Mouse (Mus musculus) left cerebral cortex, postnatal 10 days (tissue): ENCODE results near the gene Serpina5. TPM values are rescaled to one million over a fixed set of nuclear protein-coding genes. Genes with fewer than 3 reads are reported as not detected.

Experiments
- DNase-seq, 2 experiments: peaks; one replicate each; pipeline ENCODE4 v3.0.0; 2021 to 2022; ENCODE audit warnings: low spot score in 2 of 2, mixed read lengths in 1 of 2; ENCODE audit errors: extremely low spot score in 1 of 2
- intact Hi-C: fragments of 180-260 bp; cut with DNase I; formaldehyde crosslinking; loops from one replicate; pipeline ENCODE4 v1.15.1; 2025
- total RNA-seq, 2 experiments: library from RNA; stranded (reverse); gene quantifications; 2 replicates each; pipeline ENCODE4 v1.2.3; 2021

The Serpina5 gene
- total RNA-seq, 2 experiments from 2014 or later = not detected

DNA sequence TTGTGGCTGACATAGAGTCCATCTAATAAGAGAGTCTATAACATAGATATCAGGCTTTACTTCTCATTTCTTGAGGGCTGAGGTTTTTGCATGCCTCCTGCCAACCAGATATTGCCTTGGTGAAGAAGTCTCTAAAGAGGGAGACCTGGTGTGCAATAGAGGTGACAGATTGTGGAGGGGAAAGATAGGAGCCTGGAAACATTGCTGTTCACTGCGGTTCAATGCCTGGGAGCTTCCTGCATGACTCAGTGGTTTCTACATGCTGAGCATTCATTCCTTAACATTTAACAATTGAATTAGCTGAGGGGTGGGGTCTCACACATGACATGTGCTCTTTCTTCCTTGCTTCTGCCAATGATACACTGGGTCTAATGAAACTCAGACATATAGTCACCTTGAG is 22.2 kb downstream of the Serpina5 start:
- DNase-seq = no peak
- intact Hi-C loops = no loop called here

DNA sequence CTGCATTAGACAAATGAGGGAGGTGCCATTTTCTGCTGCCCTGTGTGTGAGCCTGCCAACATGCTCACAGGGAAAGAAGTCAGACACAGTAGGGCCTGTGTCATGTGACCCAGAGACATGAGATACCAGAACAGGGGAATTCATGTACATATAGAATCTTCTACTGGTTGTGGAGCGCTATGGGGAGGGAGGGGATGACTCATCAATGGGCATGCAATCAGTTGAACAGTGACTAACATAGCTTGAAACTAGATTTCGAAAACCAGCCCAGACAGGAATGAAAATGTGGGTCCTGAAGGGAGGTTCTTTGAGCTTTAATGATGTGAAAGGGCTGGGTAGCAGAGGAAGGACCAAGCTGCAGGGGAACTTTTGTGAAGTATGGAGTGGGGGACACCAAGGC is 23.1 kb downstream of the Serpina5 start:
- DNase-seq = no peak
- intact Hi-C loops = no loop called here

DNA sequence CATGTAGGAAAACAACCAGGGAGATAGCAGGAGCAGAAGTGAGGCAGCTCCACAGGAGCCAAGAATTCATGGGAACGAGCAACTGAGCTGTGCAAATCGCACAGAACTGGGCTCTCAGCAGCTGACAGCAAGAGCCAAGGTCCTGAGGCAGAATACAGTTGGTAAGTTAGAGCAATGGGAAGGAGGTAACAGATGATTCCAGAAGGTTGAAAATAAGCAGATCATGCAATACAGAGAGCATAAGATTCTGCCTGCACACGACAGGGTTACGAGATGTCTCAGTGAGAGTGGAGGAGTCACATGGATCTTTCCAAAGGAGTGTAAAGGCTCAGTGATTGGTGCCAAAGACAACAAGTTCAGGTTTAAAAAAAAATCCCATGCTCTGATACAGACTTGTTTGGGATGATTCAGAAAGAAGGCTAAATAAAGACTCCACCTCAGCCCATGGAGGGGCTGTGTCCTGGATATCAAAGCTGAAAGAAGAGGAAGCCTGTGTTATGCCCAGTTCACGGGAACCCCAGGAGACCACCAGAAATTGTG is 24.2 kb downstream of the Serpina5 start:
- DNase-seq = no peak
- intact Hi-C loops = no loop called here

DNA sequence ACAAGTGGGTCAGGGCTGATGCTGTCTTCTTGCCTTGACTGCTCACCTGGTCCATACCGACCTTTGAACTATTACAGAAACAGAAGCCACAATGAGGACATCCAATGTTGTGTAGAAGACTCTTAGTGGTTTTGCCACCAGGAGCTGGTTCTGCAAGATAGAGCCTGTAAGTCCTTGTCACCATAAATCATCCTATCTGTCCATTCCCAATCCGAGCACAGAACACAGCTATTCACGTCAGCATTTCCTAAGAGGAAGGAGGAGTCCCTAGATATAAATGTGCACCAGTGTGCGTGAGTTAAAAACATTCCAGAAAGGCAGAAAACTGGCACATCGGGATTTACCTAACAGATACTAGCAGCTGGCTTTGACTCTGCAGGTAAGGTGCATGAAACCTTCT is 26.8 kb downstream of the Serpina5 start, which contains the start of gene Serpina3b:
Serpina3b (plus strand) TSS at position 301 of the 400 bp plus-strand sequence.
- intact Hi-C loops = no loop called here
- no peak for DNase-seq

DNA sequence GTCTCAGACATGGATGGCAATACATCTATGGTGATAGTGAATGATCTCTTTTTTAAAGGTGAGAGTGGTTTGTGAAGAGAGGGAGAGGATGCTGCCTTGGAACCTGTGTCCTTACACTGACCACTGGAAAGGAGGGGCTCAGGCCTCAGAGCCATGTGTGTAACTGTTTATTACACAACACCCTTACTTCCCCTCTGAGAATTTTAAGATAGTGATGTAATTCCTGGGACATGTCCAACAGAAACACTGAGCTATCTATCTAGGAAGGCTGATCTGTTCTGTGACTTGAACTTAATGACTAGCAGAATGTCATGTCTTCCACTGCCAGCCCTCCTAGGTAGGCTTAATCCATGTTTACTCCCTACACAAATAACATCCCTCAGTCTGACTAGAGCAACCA is 30.1 kb downstream of the Serpina5 start:
- no peak for DNase-seq
- intact Hi-C loops = no loop called here

DNA sequence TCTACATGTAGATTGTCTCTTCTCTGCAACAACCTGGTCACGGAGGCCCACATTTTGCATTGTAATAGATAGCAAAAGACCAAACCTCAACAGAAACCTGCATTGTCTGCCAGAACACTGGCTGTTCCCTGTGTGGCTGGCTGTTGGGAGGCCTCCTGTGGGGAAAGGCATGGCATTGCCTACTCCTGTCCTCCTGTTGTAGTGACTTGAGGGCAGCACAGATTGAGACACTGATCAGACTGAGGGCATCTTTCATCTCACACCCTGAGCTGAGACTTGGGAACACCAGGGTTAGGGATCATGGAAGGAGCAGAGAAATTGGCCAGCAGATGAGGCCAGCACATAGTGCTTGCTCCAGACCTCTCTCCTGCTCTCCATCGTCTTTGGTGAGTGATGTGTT is 37.3 kb downstream of the Serpina5 start:
- intact Hi-C loops = no loop called here
- no peak for DNase-seq

DNA sequence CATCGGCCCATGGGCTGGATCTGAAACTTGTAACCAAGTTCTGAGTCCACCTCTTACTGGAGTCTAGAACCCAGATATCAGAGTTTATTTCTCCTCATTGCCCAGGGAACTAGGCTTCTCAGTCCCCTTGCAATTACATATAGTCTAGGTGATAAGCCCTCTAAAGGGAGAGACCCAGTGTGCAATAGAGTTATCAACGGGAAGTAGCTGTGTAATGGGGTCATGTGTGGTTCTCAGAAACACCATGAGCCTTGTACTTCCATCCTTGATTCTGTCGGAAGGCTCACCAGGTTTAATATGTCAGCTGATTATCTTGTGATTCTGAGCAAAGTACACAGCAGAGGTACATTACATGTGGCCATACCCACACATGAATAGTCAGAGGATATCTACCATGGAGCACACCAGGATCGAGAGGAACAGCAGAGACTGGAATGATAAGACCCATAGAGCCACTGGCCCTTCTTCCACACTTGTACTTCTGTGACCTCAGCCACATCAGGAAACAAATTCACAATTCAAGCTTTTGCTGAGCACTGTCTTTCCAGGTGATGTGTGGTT is 39.7 kb downstream of the Serpina5 start:
- DNase-seq = no peak
- intact Hi-C loops = no loop called here

DNA sequence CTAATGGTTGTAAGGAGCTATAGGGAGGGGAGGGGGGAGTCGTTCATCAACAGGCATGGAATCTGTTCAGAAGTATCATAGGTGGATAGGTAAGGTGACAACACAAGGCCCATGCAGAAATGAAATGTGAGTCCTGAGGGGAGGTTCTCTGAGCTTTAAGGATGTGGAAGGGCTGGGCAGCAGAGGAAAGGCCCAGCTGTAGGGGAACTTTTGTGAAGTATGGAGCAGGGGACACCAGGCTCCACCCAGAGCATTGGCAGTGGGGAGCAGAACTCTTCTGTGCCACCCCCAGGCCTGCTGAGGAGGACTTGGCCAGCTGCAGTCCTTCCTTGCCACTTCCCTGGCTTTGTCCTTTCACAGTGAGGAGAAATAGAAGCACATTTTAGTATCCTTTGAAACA is 40.6 kb downstream of the Serpina5 start:
- no peak for DNase-seq
- intact Hi-C loops = no loop called here

DNA sequence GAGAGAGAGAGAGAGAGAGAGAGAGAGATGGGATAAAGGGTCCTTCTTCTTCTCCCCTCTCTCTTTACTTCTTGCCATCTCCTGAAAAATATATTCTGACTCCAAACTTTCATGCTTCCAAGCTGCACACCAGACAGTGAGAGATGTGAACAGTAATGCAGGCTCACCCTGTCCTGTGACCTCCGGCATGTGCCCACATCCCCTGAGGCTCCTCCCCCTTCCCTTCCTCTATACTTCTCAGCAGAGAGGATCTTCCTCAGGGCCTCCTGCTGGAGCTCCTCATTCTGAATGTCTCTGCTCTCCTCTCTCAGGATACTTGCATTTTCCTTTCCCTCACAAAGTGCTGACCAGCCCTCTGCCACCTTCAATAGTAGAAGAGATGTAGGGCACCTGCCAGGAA is 41.5 kb downstream of the Serpina5 start:
- intact Hi-C loops = no loop called here
- DNase-seq = no peak

DNA sequence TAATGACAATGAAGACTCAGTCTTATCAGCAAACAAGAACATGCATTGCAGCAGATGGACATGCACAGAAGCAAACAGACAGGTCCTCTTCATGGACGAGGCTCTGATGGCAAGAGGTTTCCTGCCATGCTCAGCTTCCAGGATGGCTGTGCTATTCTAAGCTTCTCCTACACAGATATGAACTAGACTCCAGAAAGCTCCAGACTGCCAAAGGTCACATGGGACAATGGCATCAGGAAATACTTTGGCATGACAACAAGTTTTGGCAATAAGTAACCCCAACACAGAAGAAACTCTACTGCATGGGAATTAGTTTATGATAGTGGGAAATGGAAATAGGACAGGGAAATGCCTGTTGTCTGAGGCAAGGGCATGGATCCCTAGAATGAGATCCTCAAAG is 42.4 kb downstream of the Serpina5 start:
- intact Hi-C loops = no loop called here
- no peak for DNase-seq

DNA sequence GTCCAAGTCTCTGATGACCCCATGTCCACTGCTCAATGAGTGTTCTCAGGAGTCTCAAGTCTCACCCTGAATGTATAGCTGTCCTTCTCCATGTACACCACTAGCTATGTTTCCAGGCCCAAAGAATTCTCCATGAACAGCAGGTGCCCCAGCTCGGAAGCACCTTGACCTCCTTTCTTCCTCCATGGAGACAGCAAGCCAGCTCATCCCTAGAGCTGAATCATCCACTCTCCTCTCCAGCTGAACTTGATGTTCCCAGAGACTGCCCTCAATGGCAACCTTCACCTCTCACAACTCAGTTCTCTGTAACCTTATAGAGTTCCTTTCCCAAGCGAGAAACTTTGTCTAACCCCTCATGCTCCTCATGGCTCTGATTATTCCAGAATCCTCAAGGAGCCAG is 44.7 kb downstream of the Serpina5 start:
- DNase-seq = no peak
- intact Hi-C loops = no loop called here

DNA sequence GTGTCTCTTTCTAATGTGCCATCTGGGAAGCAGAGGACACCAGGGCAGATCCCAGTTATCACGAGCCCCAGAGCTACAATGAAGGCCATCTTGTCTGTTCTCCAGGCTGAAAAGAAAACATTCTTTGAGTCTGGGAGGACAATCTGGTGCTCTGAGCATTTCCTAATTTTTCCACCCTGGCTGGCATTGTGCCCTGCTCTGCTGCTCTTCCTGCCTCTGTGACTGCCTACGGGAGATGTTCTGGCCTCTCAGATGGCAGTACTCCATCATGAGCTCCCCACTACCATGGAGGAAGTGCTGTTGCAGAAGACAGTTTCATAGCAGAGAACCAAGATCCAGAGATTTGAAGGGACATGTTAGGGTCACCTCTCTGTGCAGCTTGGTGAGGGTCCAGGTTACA is 51.1 kb downstream of the Serpina5 start:
- intact Hi-C loops = no loop called here
- no peak for DNase-seq

DNA sequence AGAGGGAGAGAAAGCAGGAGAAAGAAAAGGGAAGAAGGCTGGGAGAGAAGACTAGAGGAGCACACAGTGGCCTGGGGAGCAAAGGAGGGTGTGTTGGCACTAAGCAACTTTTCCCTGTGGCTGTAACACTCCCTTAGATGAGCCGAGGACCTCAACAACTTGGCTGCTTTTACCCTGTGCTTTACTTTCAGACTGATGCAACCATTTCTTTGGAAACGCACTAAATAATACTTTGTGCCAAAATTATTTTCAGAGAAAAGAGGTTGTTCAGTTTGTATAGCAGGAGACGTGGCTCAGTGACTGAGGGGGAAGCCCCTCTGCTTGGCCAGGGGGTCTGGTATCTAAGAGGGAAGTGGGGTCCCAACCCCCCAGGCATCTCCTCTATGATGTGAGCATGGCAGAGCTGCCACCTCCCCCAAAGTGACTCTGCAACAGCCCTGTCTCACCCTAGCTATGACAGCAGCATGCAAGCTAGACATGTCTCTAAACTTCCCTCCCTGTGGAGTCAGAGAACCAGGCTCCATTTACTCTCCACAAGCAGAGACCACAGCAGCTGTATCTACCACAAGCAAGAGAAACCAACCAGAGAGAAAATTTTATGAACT is 52.2 kb downstream of the Serpina5 start:
- DNase-seq = no peak
- intact Hi-C loops = no loop called here

DNA sequence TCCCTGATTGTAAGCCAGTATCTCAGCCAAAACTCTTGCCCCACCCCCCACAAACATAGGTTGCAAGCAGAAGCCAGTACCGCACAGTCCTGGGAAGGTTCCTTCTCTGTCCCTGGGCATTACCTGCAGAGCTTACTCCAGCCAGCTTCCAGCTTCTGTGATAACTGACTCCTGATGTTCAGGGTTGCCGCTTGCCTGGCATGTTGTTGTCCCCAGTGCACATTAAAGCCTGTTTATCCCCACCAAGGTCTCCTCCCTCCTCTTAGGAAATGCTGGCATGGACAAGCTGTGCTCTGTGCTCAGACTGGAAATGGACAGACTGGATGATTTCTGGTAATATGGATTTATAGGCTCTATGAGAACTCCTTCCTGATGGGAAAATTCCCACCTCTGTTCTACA is 52.7 kb downstream of the Serpina5 start, which contains the start of gene Serpina3c:
Serpina3c (minus strand) TSS at position 215 of the 400 bp plus-strand sequence.
- no peak for DNase-seq

More for the DNA sequence above, 52.7 kb downstream of the Serpina5 start, which contains the start of gene Serpina3c:
- intact Hi-C loops = no loop called here

Other genes starting within 250 kb of the Serpina5 start
- not detected for gene Serpina1a, start 237.6 kb upstream of the Serpina5 start, total RNA-seq
- not detected for gene Serpina1c, start 196.2 kb upstream of the Serpina5 start, total RNA-seq
- not detected for gene Serpina1e, start 142.1 kb upstream of the Serpina5 start, total RNA-seq
- gene Serpina11, start 111.2 kb upstream of the Serpina5 start, total RNA-seq = not detected
- 1 to 10 TPM in 1 of 2 experiments, under 1 TPM in 1; 0.22 to 1.9 TPM for gene Serpina9, start 87.4 kb upstream of the Serpina5 start, total RNA-seq
- not detected for gene Serpina12, start 56.7 kb upstream of the Serpina5 start, total RNA-seq
- not detected for gene Serpina3a, start 11.6 kb downstream of the Serpina5 start, total RNA-seq
- not detected for gene Serpina3b, start 26.9 kb downstream of the Serpina5 start, total RNA-seq
- not detected for gene Serpina3c, start 52.8 kb downstream of the Serpina5 start, total RNA-seq
- not detected for gene Serpina3f, start 113.4 kb downstream of the Serpina5 start, total RNA-seq
- gene Serpina3g, start 135.1 kb downstream of the Serpina5 start, total RNA-seq = under 1 TPM; 0.36 to 0.39 TPM
- gene Serpina3i, start 162.0 kb downstream of the Serpina5 start, total RNA-seq = under 1 TPM in 1 of 2 experiments, not detected in 1; 0.47 TPM
- not detected for gene Serpina3j, start 213.4 kb downstream of the Serpina5 start, total RNA-seq
- gene Serpina3k, start 237.4 kb downstream of the Serpina5 start, total RNA-seq = not detected
- gene Serpina3m, start 237.4 kb downstream of the Serpina5 start, total RNA-seq = not detected